ENCODE assay signal across 8 mouse cellular contexts in genomic region chr19:41913774-41914591, GRCm38 (mm10). TPM values are rescaled to one million over a fixed set of nuclear protein-coding genes. Genes with fewer than 3 reads are reported as not detected.
DNase-seq lines count a peak whose midpoint lies in the region; ATAC-seq and TF ChIP-seq lines count a peak whose summit lies in the region.

No protein-coding gene starts in this region.

- ATAC-seq in kidney, postnatal 0 days (replicated peaks; ENCODE audit: low FRiP score, low read depth) = no peak
- ATAC-seq in intestine, embryonic 16.5 days = no peak
- no peak for ATAC-seq in neural tube, embryonic 13.5 days (ENCODE audit: low read depth)

- TF ChIP-seq CTCF in kidney, postnatal 0 days (IDR thresholded peaks at IDR 0.05; ENCODE audit: low read depth) = no peak
- TF ChIP-seq CTCF in cortical plate, adult 2 months (IDR thresholded peaks at IDR 0.05; ENCODE audit: extremely low read depth, insufficient read depth, low read length) = no peak

- no peaks in the 10 kb centered on the region for H3K27me3 ChIP-seq in kidney, postnatal 0 days (ENCODE audit: insufficient read depth, low read length)
- no peaks in the 10 kb centered on the region for H3K27me3 ChIP-seq in intestine, embryonic 16.5 days (replicated peaks; ENCODE audit: control insufficient read depth, insufficient read depth, low read length)
- H3K27me3 ChIP-seq in neural tube, embryonic 13.5 days = no peaks in the 10 kb centered on the region

- no peak for DNase-seq in kidney, postnatal 0 days (ENCODE audit: low spot score)
- no peak for DNase-seq in kidney, postnatal 36 days
- DNase-seq in urinary bladder, postnatal 4 days (ENCODE audit: low spot score in 2 of 2) = no peak
- no peak for DNase-seq in embryo, embryonic 9.5 days (ENCODE audit: extremely low spot score)
- no peak for DNase-seq in cerebellum, postnatal 36 days

- H3K4me2 ChIP-seq in kidney, postnatal 0 days (ENCODE audit: low read length) = peak overlapping the region; percentile 88
- peak overlapping the region; percentile 68 for H3K4me2 ChIP-seq in intestine, embryonic 16.5 days (ENCODE audit: low read depth, low read length)
- H3K4me2 ChIP-seq in neural tube, embryonic 13.5 days = peak overlapping the region; percentile 79

- no peak for TF ChIP-seq POLR2A in cortical plate, adult 2 months (IDR thresholded peaks at IDR 0.05; ENCODE audit: extremely low read depth, insufficient read depth, low read length)

- peaks cover 17% of the 10 kb centered on the region for H3K4me1 ChIP-seq in kidney, postnatal 0 days (replicated peaks; ENCODE audit: insufficient read depth, low read length)
- peaks cover 5% of the 10 kb centered on the region for H3K4me1 ChIP-seq in cortical plate, adult 2 months (ENCODE audit: control insufficient read depth, insufficient read depth, low read length)
- peaks cover 13% of the 10 kb centered on the region for H3K4me1 ChIP-seq in intestine, embryonic 16.5 days (ENCODE audit: control insufficient read depth, insufficient read depth, low read length)
- H3K4me1 ChIP-seq in neural tube, embryonic 13.5 days (replicated peaks) = peaks cover 25% of the 10 kb centered on the region

- H3K9me3 ChIP-seq in kidney, postnatal 0 days (replicated peaks; ENCODE audit: low read length) = no peaks in the 10 kb centered on the region
- no peaks in the 10 kb centered on the region for H3K9me3 ChIP-seq in intestine, embryonic 16.5 days (ENCODE audit: control insufficient read depth, low read length)
- H3K9me3 ChIP-seq in neural tube, embryonic 13.5 days = no peaks in the 10 kb centered on the region

- H3K27ac ChIP-seq in kidney, postnatal 0 days = peak overlapping the region; percentile 13; the same call in 1 of the 2 replicates
- H3K27ac ChIP-seq in cortical plate, adult 2 months (ENCODE audit: insufficient read depth, low read length) = no peak overlapping the region
- H3K27ac ChIP-seq in intestine, embryonic 16.5 days (ENCODE audit: low read length) = 0 out of 2 replicates have a peak overlapping the region, but pooled peaks have one; percentile 93
- H3K27ac ChIP-seq in neural tube, embryonic 13.5 days (replicated peaks) = no peak overlapping the region

- peak overlapping the region; percentile 82 for H3K4me3 ChIP-seq in kidney, postnatal 0 days (replicated peaks; ENCODE audit: low read depth, low read length)
- peak overlapping the region; percentile 92 for H3K4me3 ChIP-seq in cortical plate, adult 2 months (ENCODE audit: insufficient read depth, low read length)
- peak overlapping the region; percentile 99 for H3K4me3 ChIP-seq in intestine, embryonic 16.5 days (ENCODE audit: low read length)
- peak overlapping the region; percentile 96 for H3K4me3 ChIP-seq in neural tube, embryonic 13.5 days

- 34% methylated on average over 6 of the region's 6 CpGs for WGBS in kidney, postnatal 0 days
- WGBS in intestine, embryonic 16.5 days = 36% methylated on average over 6 of the region's 6 CpGs
- WGBS in neural tube, embryonic 13.5 days = 49% methylated on average over 6 of the region's 6 CpGs

- H3K36me3 ChIP-seq in kidney, postnatal 0 days (ENCODE audit: insufficient read depth, low read length) = peaks cover 25% of the 10 kb centered on the region
- peaks cover 18% of the 10 kb centered on the region for H3K36me3 ChIP-seq in intestine, embryonic 16.5 days (ENCODE audit: control insufficient read depth, insufficient read depth, low read length)
- peaks cover 33% of the 10 kb centered on the region for H3K36me3 ChIP-seq in neural tube, embryonic 13.5 days

- H3K9ac ChIP-seq in kidney, postnatal 0 days (ENCODE audit: low read depth, low read length) = peak overlapping the region; percentile 68; the same call in 1 of the 2 replicates
- H3K9ac ChIP-seq in intestine, embryonic 16.5 days (ENCODE audit: low read depth, low read length) = peak overlapping the region; percentile 98
- H3K9ac ChIP-seq in neural tube, embryonic 13.5 days = peak overlapping the region; percentile 92

RNA-seq across cellular contexts. Expression of gene Pgam1, which starts 2.3 kb away (rescaled TPM):
- 488 and 525 TPM in 2 replicates for polyA plus RNA-seq in kidney, postnatal 0 days (2015; fragmentation: Nextera tagmentation; extraction: Ambion mirVana)
- polyA plus RNA-seq in cortical plate, adult 2 months (2012; rRNA removed) = 738 and 764 TPM in 2 replicates
- 1,020 and 1,026 TPM in 2 replicates for polyA plus RNA-seq in intestine, embryonic 16.5 days (2015; fragmentation: Nextera tagmentation; extraction: Ambion mirVana)
- polyA plus RNA-seq in neural tube, embryonic 13.5 days (2015; fragmentation: Nextera tagmentation; extraction: Ambion mirVana) = 458 and 477 TPM in 2 replicates

RNA-seq across cellular contexts. Expression of gene Rrp12, which starts 18.0 kb away (rescaled TPM):
- polyA plus RNA-seq in kidney, postnatal 0 days (2015; fragmentation: Nextera tagmentation; extraction: Ambion mirVana) = 7.9 and 9.3 TPM in 2 replicates
- 18.6 and 18.9 TPM in 2 replicates for polyA plus RNA-seq in cortical plate, adult 2 months (2012; rRNA removed)
- polyA plus RNA-seq in intestine, embryonic 16.5 days (2015; fragmentation: Nextera tagmentation; extraction: Ambion mirVana) = 14.1 and 15.7 TPM in 2 replicates
- 15.4 and 15.6 TPM in 2 replicates for polyA plus RNA-seq in neural tube, embryonic 13.5 days (2015; fragmentation: Nextera tagmentation; extraction: Ambion mirVana)

RNA-seq across cellular contexts. Expression of gene Exosc1, which starts 19.2 kb away (rescaled TPM):
- polyA plus RNA-seq in kidney, postnatal 0 days (2015; fragmentation: Nextera tagmentation; extraction: Ambion mirVana) = 69.3 and 70.2 TPM in 2 replicates
- polyA plus RNA-seq in cortical plate, adult 2 months (2012; rRNA removed) = 27.8 and 28.6 TPM in 2 replicates
- 55.4 and 63.2 TPM in 2 replicates for polyA plus RNA-seq in intestine, embryonic 16.5 days (2015; fragmentation: Nextera tagmentation; extraction: Ambion mirVana)
- polyA plus RNA-seq in neural tube, embryonic 13.5 days (2015; fragmentation: Nextera tagmentation; extraction: Ambion mirVana) = 64.4 and 69.4 TPM in 2 replicates

RNA-seq across cellular contexts. Expression of gene Zdhhc16, which starts 19.3 kb away (rescaled TPM):
- polyA plus RNA-seq in kidney, postnatal 0 days (2015; fragmentation: Nextera tagmentation; extraction: Ambion mirVana) = 70.0 and 73.4 TPM in 2 replicates
- 70.0 and 71.7 TPM in 2 replicates for polyA plus RNA-seq in cortical plate, adult 2 months (2012; rRNA removed)
- polyA plus RNA-seq in intestine, embryonic 16.5 days (2015; fragmentation: Nextera tagmentation; extraction: Ambion mirVana) = 65.3 and 66.1 TPM in 2 replicates
- 75.4 and 76.1 TPM in 2 replicates for polyA plus RNA-seq in neural tube, embryonic 13.5 days (2015; fragmentation: Nextera tagmentation; extraction: Ambion mirVana)

Comparison
In these comparisons a context has a peak if more than half of its experiments do, and no peak if none do; other contexts are left out.
1. H3K27ac ChIP-seq: peak in kidney, postnatal 0 days (single experiment) and intestine, embryonic 16.5 days (single experiment); none in cortical plate, adult 2 months (single experiment) and neural tube, embryonic 13.5 days (single experiment).
2. Peak in every context shown above with its lines, with median percentiles within 50 percentile points of each other: H3K4me2 ChIP-seq, H3K4me3 ChIP-seq and H3K9ac ChIP-seq.